In the genomic region with DNA sequence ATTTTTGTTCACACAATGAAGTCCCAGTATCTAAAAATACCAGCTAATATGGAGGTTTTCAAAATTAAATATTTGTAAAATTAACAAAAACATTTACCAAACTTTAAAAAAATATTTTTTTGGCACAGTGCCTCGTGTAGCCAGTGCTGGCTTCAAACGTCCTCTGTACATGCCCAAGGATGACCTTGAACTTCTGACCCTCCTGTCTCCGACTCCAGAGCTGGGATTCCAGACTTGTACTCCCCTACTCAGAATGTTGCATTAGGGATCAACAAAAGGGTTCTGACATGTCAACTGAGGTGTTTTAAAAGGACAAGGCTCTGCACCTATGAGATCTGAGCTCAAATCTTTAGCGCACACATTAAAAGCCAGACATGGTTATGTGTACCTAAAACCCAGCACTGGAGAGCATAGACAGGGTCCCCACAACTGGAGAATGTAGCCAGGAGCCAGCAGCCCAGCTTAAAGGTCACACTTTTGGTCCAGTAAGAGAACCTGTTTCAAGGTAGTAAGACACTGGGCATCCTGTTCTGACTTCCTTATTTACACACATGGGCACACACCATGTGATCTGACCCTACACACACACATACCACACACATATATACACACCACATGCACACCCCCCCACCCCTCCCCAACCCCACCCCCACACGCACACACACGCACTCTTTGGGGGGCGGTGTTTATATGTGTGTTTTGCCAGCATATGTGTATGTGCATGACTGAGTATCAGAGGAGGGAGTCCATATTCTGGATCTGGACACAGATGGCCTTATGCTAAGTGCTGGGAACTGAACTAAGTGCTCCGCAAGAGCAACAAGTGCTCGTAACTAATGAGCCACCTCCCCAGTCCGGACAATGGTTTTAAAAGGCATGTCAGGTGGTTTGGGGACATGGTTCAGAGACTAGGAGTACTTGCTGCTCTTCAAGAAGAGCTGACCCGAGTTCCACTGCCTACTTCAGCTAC, we compare ENCODE assay signal across 18 mouse cellular contexts. TPM values are rescaled to one million over a fixed set of nuclear protein-coding genes. Genes with fewer than 3 reads are reported as not detected.
DNase-seq lines count a peak whose midpoint lies in the region; ATAC-seq and TF ChIP-seq lines count a peak whose summit lies in the region.
"Had no signal": no experiment of that assay in that cellular context is flagged by ENCODE, and none has a peak within 500 bp of the region (broad histone marks: within the 10 kb centered on the region; RNA-seq: fewer than 3 reads in every experiment).

No protein-coding gene starts in this region.

- intact Hi-C loops in heart, postnatal 36 days (cut with DNase I), result loop anchor here (2.0 kb wide), 1 partner anchor 38 kb away; no protein-coding TSS in a partner anchor

- TF ChIP-seq POLR2A in testis, adult 2 months (IDR thresholded peaks at IDR 0.05; ENCODE audit: control insufficient read depth, low read depth, low read length), result no peak
- TF ChIP-seq POLR2A in bone marrow macrophage, adult 2 months (IDR thresholded peaks at IDR 0.05; ENCODE audit: borderline replicate concordance, low read depth, low read length), result no peak

- no peak overlapping the region; the same call in 1 of the 2 replicates for H3K9ac ChIP-seq in heart, embryonic 14.5 days (ENCODE audit: low read length)
- H3K9ac ChIP-seq: embryonic facial prominence, embryonic 12.5 days; hindbrain, embryonic 12.5 days; midbrain, embryonic 13.5 days; neural tube, embryonic 12.5 days had no signal

- no peak for TF ChIP-seq CTCF in testis, adult 2 months (IDR thresholded peaks at IDR 0.05; ENCODE audit: control insufficient read depth, insufficient read depth, insufficient replicate concordance, low read depth, low read length)
- no peak for TF ChIP-seq CTCF in bone marrow macrophage, adult 2 months (IDR thresholded peaks at IDR 0.05; ENCODE audit: low read depth, low read length)

- no peaks in the 10 kb centered on the region for H3K9me3 ChIP-seq in heart, embryonic 14.5 days (ENCODE audit: control insufficient read depth, low read length)
- H3K9me3 ChIP-seq: embryonic facial prominence, embryonic 12.5 days; hindbrain, embryonic 12.5 days; midbrain, embryonic 13.5 days; neural tube, embryonic 12.5 days had no signal

- peak overlapping the region; percentile 82 to 90 for H3K27ac ChIP-seq in heart, embryonic 14.5 days (replicated peaks in 1 of 2; ENCODE audit: control insufficient read depth in 1 of 2, insufficient read depth in 1 of 2, low read depth in 2 of 2, low read length in 2 of 2)
- H3K27ac ChIP-seq in testis, adult 2 months (ENCODE audit: control insufficient read depth, insufficient read depth, low read depth, low read length), result peak overlapping the region; percentile 27; the same call in 1 of the 2 replicates
- peak overlapping the region; percentile 93 for H3K27ac ChIP-seq in bone marrow macrophage, adult 2 months (ENCODE audit: insufficient read depth, low read depth, low read length)
- H3K27ac ChIP-seq: embryonic facial prominence, embryonic 12.5 days; hindbrain, embryonic 12.5 days; midbrain, embryonic 13.5 days; neural tube, embryonic 12.5 days had no signal

- DNase-seq in heart, postnatal 36 days, result no peak
- no peak for DNase-seq in testis, postnatal 10 days (ENCODE audit: low spot score)
- DNase-seq in splenic B cell, adult 2 months (ENCODE audit: low read depth, low spot score), result peak; percentile 73
- DNase-seq in right cerebral cortex, postnatal 25 days, result no peak
- DNase-seq: cerebellum, postnatal 25 days; gastrocnemius, postnatal 14 days; kidney, adult 11 months; retina, postnatal 1 day; spleen, adult 18-20 months had no signal

- no peak overlapping the region for H3K4me3 ChIP-seq in heart, embryonic 14.5 days (ENCODE audit: control insufficient read depth in 1 of 2, insufficient read depth in 1 of 2, low read depth in 1 of 2, low read length in 2 of 2)
- peak overlapping the region; percentile 51 for H3K4me3 ChIP-seq in testis, adult 2 months (ENCODE audit: control insufficient read depth, low read depth, low read length)
- no peak overlapping the region for H3K4me3 ChIP-seq in bone marrow macrophage, adult 2 months (ENCODE audit: insufficient read depth, low read length)
- H3K4me3 ChIP-seq: embryonic facial prominence, embryonic 12.5 days; hindbrain, embryonic 12.5 days; midbrain, embryonic 13.5 days; neural tube, embryonic 12.5 days had no signal

- WGBS in heart, embryonic 14.5 days, result 64% methylated on average over 11 of the region's 11 CpGs

- ATAC-seq in heart, embryonic 14.5 days (ENCODE audit: insufficient number of reproducible peaks, insufficient read depth, low FRiP score, low read depth), result no peak
- ATAC-seq: forebrain, embryonic 14.5 days; midbrain, embryonic 13.5 days had no signal

- peaks cover 19 to 37% of the 10 kb centered on the region in 2 experiments for H3K4me1 ChIP-seq in heart, embryonic 14.5 days (ENCODE audit: control insufficient read depth in 2 of 2, insufficient read depth in 2 of 2, low read length in 2 of 2)
- peaks cover 11% of the 10 kb centered on the region for H3K4me1 ChIP-seq in testis, adult 2 months (ENCODE audit: control insufficient read depth, insufficient read depth, low read length)
- peaks cover 14% of the 10 kb centered on the region for H3K4me1 ChIP-seq in bone marrow macrophage, adult 2 months (ENCODE audit: control insufficient read depth, insufficient read depth, low read length)

- peaks cover 14% of the 10 kb centered on the region for H3K36me3 ChIP-seq in heart, embryonic 14.5 days (ENCODE audit: control insufficient read depth, insufficient read depth, low read length)
- H3K36me3 ChIP-seq in testis, adult 2 months (ENCODE audit: control insufficient read depth, insufficient read depth, low read length), result peaks cover 1% of the 10 kb centered on the region; the same call in 1 of the 2 replicates
- peaks cover 5% of the 10 kb centered on the region for H3K36me3 ChIP-seq in splenic B cell, adult 2 months (ENCODE audit: control insufficient read depth, insufficient read depth, low read length, poor library complexity, severe bottlenecking)
- H3K36me3 ChIP-seq: embryonic facial prominence, embryonic 12.5 days; hindbrain, embryonic 12.5 days; neural tube, embryonic 12.5 days had no signal

- H3K27me3 ChIP-seq in heart, embryonic 14.5 days (ENCODE audit: control insufficient read depth, insufficient read depth, low read length), result no peaks in the 10 kb centered on the region
- H3K27me3 ChIP-seq in testis, adult 2 months (ENCODE audit: control insufficient read depth, insufficient read depth, low read length), result no peaks in the 10 kb centered on the region
- H3K27me3 ChIP-seq in splenic B cell, adult 2 months (ENCODE audit: control insufficient read depth, insufficient read depth, low read length, poor library complexity, severe bottlenecking), result no peaks in the 10 kb centered on the region
- H3K27me3 ChIP-seq: embryonic facial prominence, embryonic 12.5 days; neural tube, embryonic 12.5 days had no signal

- H3K4me2 ChIP-seq in heart, embryonic 14.5 days (ENCODE audit: low read length), result peak overlapping the region; percentile 100; the same call in 1 of the 2 replicates
- H3K4me2 ChIP-seq: embryonic facial prominence, embryonic 12.5 days; hindbrain, embryonic 12.5 days; liver, embryonic 11.5 days; midbrain, embryonic 13.5 days; neural tube, embryonic 12.5 days had no signal

RNA-seq across cellular contexts. Expression of a gene that starts 1.1 kb away (rescaled TPM):
- polyA plus RNA-seq in heart, embryonic 14.5 days (2014; fragmentation: Nextera tagmentation; extraction: Ambion mirVana), result 32.2 TPM in 2 replicates
- total RNA-seq in heart, postnatal 36 days (2021), result 10 to 100 TPM; 49.4 to 66.2 TPM
- polyA plus RNA-seq in testis, adult 2 months (2012; rRNA removed), result 146 and 160 TPM in 2 replicates
- polyA plus RNA-seq in bone marrow macrophage, adult 2 months (2012; ENCODE audit: insufficient read depth, insufficient read length, missing spikeins), result 1.6 and 1.7 TPM in 2 replicates

RNA-seq across cellular contexts. Expression of a gene that starts 40.4 kb away (rescaled TPM):
- 23.7 and 26.2 TPM in 2 replicates for polyA plus RNA-seq in heart, embryonic 14.5 days (2014; fragmentation: Nextera tagmentation; extraction: Ambion mirVana)
- total RNA-seq in heart, postnatal 36 days (2021), result 10 to 100 TPM; 24.9 to 31.0 TPM
- polyA plus RNA-seq in testis, adult 2 months (2012; rRNA removed), result 4.9 and 5.8 TPM in 2 replicates
- 29.9 and 32.2 TPM in 2 replicates for polyA plus RNA-seq in bone marrow macrophage, adult 2 months (2012; ENCODE audit: insufficient read depth, insufficient read length, missing spikeins)

Comparison
In these comparisons a context has a peak if more than half of its experiments do, and no peak if none do; other contexts are left out.
1. H3K27ac ChIP-seq: peak in every context shown above with its lines; median percentile 93 in bone marrow macrophage, adult 2 months; 86 in heart, embryonic 14.5 days; 27 in testis, adult 2 months.
2. RNA of a gene that starts 1.1 kb away (polyA plus RNA-seq): 146 to 160 TPM in testis, adult 2 months and 32.2 TPM in heart, embryonic 14.5 days; 1.6 to 1.7 TPM in bone marrow macrophage, adult 2 months; every median in the first group is over 10 times any median in the second.